Comparison of ENCODE assay signal across 16 mouse cellular contexts in the genomic region with DNA sequence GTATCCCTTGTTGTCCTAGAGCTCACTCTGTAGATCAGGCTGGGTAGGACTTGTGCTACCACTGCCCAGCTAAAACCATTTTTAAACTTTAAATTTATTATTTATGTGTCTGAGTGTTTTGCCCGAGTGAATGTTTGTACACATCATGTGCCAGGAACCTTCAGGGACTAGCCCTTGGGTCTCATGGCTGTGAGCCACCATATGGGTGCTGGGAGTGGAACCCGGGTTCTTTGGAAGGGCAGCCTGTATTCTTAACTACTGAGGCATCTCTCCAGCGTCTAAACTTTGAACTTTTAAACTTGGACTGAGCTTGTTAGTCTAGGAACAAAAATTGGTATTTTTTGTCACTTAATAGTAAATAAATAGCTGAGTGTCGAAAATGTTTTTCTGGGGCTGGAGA.
"Had no signal": no experiment of that assay in that cellular context is flagged by ENCODE, and none has a peak within 500 bp of the region (broad histone marks: within the 10 kb centered on the region; RNA-seq: fewer than 3 reads in every experiment).

No protein-coding gene starts in this region.

- H3K27ac ChIP-seq: neural tube, embryonic 13.5 days; neural tube, embryonic 15.5 days; stomach, embryonic 15.5 days; stomach, postnatal 0 days had no signal

- H3K4me1 ChIP-seq: neural tube, embryonic 13.5 days; neural tube, embryonic 15.5 days; stomach, embryonic 15.5 days had no signal

- H3K4me2 ChIP-seq: neural tube, embryonic 13.5 days; neural tube, embryonic 15.5 days; stomach, embryonic 15.5 days had no signal

- H3K9ac ChIP-seq: neural tube, embryonic 13.5 days; neural tube, embryonic 15.5 days; stomach, embryonic 15.5 days had no signal

- H3K4me3 ChIP-seq: neural tube, embryonic 13.5 days; neural tube, embryonic 15.5 days; stomach, embryonic 15.5 days had no signal

- DNase-seq: retina, postnatal 1 day; right cerebral cortex, adult 18-20 months; right cerebral cortex, postnatal 14 days; right cerebral cortex, postnatal 25 days; right cerebral cortex, postnatal 4 days; spleen, adult 18-20 months; thymus, adult 18-20 months; thymus, adult 2 months; thymus, postnatal 14 days; thymus, postnatal 25 days; thymus, postnatal 36 days; thymus, postnatal 4 days had no signal

- H3K27me3 ChIP-seq: neural tube, embryonic 13.5 days; neural tube, embryonic 15.5 days; stomach, embryonic 15.5 days had no signal

- H3K9me3 ChIP-seq: neural tube, embryonic 13.5 days; neural tube, embryonic 15.5 days; stomach, embryonic 15.5 days had no signal
